Mouse (Mus musculus) bone marrow macrophage, adult 2 months (primary cell): ENCODE results near the gene Utp4.

Source experiments
- CTCF ChIP-seq: IDR thresholded peaks from 2 replicates; pipeline ENCODE4 v1.5.1; 2012; ENCODE audit warnings: low read depth, mild to moderate bottlenecking, low read length, moderate library complexity
- POLR2A ChIP-seq: IDR thresholded peaks from 2 replicates; pipeline ENCODE4 v1.6.1; 2012; ENCODE audit warnings: mild to moderate bottlenecking, low read depth, low read length, borderline replicate concordance

DNA sequence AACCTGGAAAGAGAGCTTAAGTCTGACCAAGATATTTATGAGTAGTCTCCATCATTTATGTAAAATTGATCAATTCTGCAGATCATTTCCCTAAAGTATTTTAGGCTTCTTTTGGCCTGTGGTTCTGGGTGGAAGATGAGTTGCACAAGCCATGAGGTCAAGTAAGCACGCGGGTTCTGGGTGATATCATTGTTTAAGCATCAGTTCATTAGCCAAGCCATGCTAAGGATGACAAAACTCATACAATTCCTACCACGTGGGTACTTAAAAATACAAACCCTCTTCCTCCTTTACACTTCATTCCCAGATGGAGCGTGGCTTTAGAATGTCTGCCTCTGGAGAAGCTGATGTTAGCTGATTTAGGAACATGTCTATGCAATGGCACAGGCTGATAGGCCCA lies 60.1 kb downstream of the Utp4 start:
- TF ChIP-seq POLR2A (no peak), CTCF (no peak)
